Mouse (Mus musculus): ENCODE data around the gene Sf3a2. TPM values are rescaled to one million over a fixed set of nuclear protein-coding genes. Genes with fewer than 3 reads are reported as not detected.
A peak's percentile ranks its signal among the peaks of the same experiment; 100 is the strongest.

Sf3a2 gene
- polyA plus RNA-seq, 1 experiment from 2014 or later: 77.1 TPM

- no peak overlapping the region for H3K4me2 ChIP-seq
- H3K27ac ChIP-seq: no peak overlapping the region
- ATAC-seq (ENCODE audit: low FRiP score): no peak
- peaks cover 15% of the 10 kb centered on the region for H3K36me3 ChIP-seq (replicated peaks)
- H3K27me3 ChIP-seq: no peaks in the 10 kb centered on the region
- H3K9me3 ChIP-seq: no peaks in the 10 kb centered on the region
- H3K9ac ChIP-seq: no peak overlapping the region
- no peak overlapping the region for H3K4me3 ChIP-seq (replicated peaks)
- H3K4me1 ChIP-seq: peaks cover 51% of the 10 kb centered on the region
- WGBS: 93% methylated on average over 4 of the region's 4 CpGs
These were observed 37.1 kb upstream of the Sf3a2 start for GRCm38 (mm10) chr10:80760596-80761524.

- Histone ChIP-seq H3K9ac (no peak overlapping the region), H3K9me3 (no peaks in the 10 kb centered on the region), H3K4me1 (peaks cover 41% of the 10 kb centered on the region), H3K4me2 (no peak overlapping the region), H3K36me3 (replicated peaks) (peaks cover 24% of the 10 kb centered on the region), H3K27ac (no peak overlapping the region), H3K4me3 (replicated peaks) (no peak overlapping the region), H3K27me3 (no peaks in the 10 kb centered on the region)
- no peak for ATAC-seq (ENCODE audit: low FRiP score)
- 81% methylated on average over 3 of the region's 3 CpGs for WGBS
These were observed 36.2 kb upstream of the Sf3a2 start for GRCm38 (mm10) chr10:80761821-80762220.

- H3K4me3 ChIP-seq (replicated peaks): no peak overlapping the region
- no peak for ATAC-seq (ENCODE audit: low FRiP score)
- no peak overlapping the region for H3K9ac ChIP-seq
- 96% methylated on average over 2 of the region's 2 CpGs for WGBS
- H3K27ac ChIP-seq: no peak overlapping the region
- peaks cover 25% of the 10 kb centered on the region; the same call in 1 of the 2 replicates for H3K4me1 ChIP-seq
- H3K36me3 ChIP-seq (replicated peaks): peaks cover 39% of the 10 kb centered on the region
- no peak overlapping the region for H3K4me2 ChIP-seq
- no peaks in the 10 kb centered on the region for H3K27me3 ChIP-seq
- H3K9me3 ChIP-seq: no peaks in the 10 kb centered on the region
These were observed 34.5 kb upstream of the Sf3a2 start for GRCm38 (mm10) chr10:80763502-80763901.

GRCm38 (mm10) chr10:80765746-80766145, 32.3 kb upstream of the Sf3a2 start:
- Histone ChIP-seq H3K36me3 (replicated peaks) (peaks cover 59% of the 10 kb centered on the region), H3K9me3 (no peaks in the 10 kb centered on the region), H3K4me2 (no peak overlapping the region), H3K4me3 (replicated peaks) (no peak overlapping the region), H3K9ac (no peak overlapping the region), H3K27ac (no peak overlapping the region; the same call in 1 of the 2 replicates), H3K27me3 (no peaks in the 10 kb centered on the region), H3K4me1 (peaks cover 10% of the 10 kb centered on the region; the same call in 1 of the 2 replicates)
- no peak for ATAC-seq (ENCODE audit: low FRiP score)
- WGBS: 98% methylated on average over 2 of the region's 2 CpGs

DNA sequence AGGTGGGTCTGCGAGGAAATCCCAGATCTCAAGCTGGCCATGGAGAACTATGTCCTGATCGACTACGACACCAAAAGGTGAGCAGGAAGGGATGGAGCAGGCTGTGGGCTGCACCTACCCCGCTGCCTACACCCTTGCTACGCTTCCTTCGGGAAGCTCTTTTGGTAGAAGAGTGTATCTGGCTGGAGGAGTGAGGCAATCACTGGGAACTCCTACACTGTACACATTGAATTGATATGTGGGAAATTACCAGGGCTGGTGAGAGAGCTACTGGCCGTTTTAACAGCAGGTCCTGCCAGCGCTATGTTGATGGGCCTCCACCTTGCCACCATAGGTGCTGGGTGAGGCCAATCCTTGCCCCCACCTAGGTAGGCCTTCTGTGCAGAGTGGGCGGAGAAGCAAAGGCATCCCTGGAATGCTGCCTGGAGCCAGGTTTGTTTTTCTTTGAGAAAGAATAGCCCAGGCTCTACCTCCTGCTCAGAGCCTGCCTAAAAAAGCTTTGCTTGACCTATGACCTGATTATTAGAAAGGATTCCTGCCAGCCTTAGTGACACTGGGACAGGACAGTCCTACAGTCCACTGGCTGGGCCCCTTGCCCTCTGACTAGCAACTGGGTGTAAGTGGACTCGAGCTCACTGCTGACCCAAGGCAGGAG, 31.7 kb upstream of the Sf3a2 start:
- Histone ChIP-seq H3K27ac (no peak overlapping the region; the same call in 1 of the 2 replicates), H3K36me3 (replicated peaks) (peaks cover 64% of the 10 kb centered on the region), H3K4me3 (replicated peaks) (no peak overlapping the region), H3K4me2 (no peak overlapping the region), H3K9me3 (no peaks in the 10 kb centered on the region), H3K27me3 (no peaks in the 10 kb centered on the region), H3K9ac (no peak overlapping the region), H3K4me1 (peaks cover 5% of the 10 kb centered on the region; the same call in 1 of the 2 replicates)
- no peak for ATAC-seq (ENCODE audit: low FRiP score)
- WGBS: 85% methylated on average over 10 of the region's 10 CpGs

DNA sequence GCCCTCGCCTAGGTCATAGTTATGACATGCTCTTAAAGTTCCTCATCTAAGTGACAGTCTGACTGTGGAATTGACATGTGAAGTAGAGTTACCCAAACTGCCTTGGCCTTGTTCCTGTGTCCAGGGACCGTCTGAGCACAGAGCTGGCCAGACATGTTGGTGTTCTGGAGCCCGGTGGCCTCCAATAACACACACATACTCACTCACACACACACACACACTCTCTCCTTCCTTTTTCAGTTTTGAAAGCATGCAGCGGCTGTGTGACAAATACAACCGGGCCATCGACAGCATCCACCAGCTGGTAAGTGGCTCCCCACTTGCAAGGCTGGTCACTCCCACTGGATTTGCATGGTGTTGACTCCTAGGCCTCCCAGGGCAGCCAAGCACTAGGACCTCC, 29.6 kb upstream of the Sf3a2 start:
- no peaks in the 10 kb centered on the region for H3K27me3 ChIP-seq
- no peak for ATAC-seq (ENCODE audit: low FRiP score)
- no peak overlapping the region for H3K4me2 ChIP-seq
- no peak overlapping the region for H3K4me3 ChIP-seq (replicated peaks)
- no peak overlapping the region for H3K9ac ChIP-seq
- no peaks in the 10 kb centered on the region for H3K9me3 ChIP-seq
- no peak overlapping the region for H3K27ac ChIP-seq
- no peaks in the 10 kb centered on the region for H3K4me1 ChIP-seq
- WGBS: 91% methylated on average over 6 of the region's 6 CpGs
- peaks cover 85% of the 10 kb centered on the region for H3K36me3 ChIP-seq (replicated peaks)

GRCm38 (mm10) chr10:80773816-80774215, 24.2 kb upstream of the Sf3a2 start:
- no peak overlapping the region for H3K4me3 ChIP-seq (replicated peaks)
- no peaks in the 10 kb centered on the region for H3K9me3 ChIP-seq
- 88% methylated on average over 5 of the region's 5 CpGs for WGBS
- no peak overlapping the region for H3K9ac ChIP-seq
- H3K36me3 ChIP-seq (replicated peaks): peaks cover 97% of the 10 kb centered on the region
- no peak for ATAC-seq (ENCODE audit: low FRiP score)
- H3K27me3 ChIP-seq: no peaks in the 10 kb centered on the region
- no peaks in the 10 kb centered on the region for H3K4me1 ChIP-seq
- no peak overlapping the region for H3K4me2 ChIP-seq
- H3K27ac ChIP-seq: no peak overlapping the region; the same call in 1 of the 2 replicates

GRCm38 (mm10) chr10:80774549-80774948, 23.4 kb upstream of the Sf3a2 start:
- H3K9ac ChIP-seq: no peak overlapping the region
- H3K4me2 ChIP-seq: no peak overlapping the region
- H3K9me3 ChIP-seq: no peaks in the 10 kb centered on the region
- ATAC-seq (ENCODE audit: low FRiP score): peak; percentile 69
- H3K4me3 ChIP-seq (replicated peaks): no peak overlapping the region
- no peaks in the 10 kb centered on the region for H3K27me3 ChIP-seq
- H3K4me1 ChIP-seq: no peaks in the 10 kb centered on the region
- 70% methylated on average over 2 of the region's 2 CpGs for WGBS
- H3K36me3 ChIP-seq (replicated peaks): peaks cover 100% of the 10 kb centered on the region
- H3K27ac ChIP-seq: peak overlapping the region; percentile 42; the same call in 1 of the 2 replicates

- Histone ChIP-seq H3K4me2 (no peak overlapping the region), H3K4me3 (replicated peaks) (no peak overlapping the region), H3K4me1 (no peaks in the 10 kb centered on the region), H3K27ac (no peak overlapping the region), H3K36me3 (replicated peaks) (peaks cover 100% of the 10 kb centered on the region), H3K9ac (no peak overlapping the region), H3K9me3 (no peaks in the 10 kb centered on the region), H3K27me3 (no peaks in the 10 kb centered on the region)
- no peak for ATAC-seq (ENCODE audit: low FRiP score)
- 86% methylated on average over 4 of the region's 4 CpGs for WGBS
These were observed 23.0 kb upstream of the Sf3a2 start for GRCm38 (mm10) chr10:80774981-80775380.

GRCm38 (mm10) chr10:80775731-80776130, 22.3 kb upstream of the Sf3a2 start:
- Histone ChIP-seq H3K9me3 (no peaks in the 10 kb centered on the region), H3K9ac (no peak overlapping the region), H3K4me3 (replicated peaks) (no peak overlapping the region), H3K36me3 (replicated peaks) (peaks cover 99% of the 10 kb centered on the region), H3K4me2 (no peak overlapping the region), H3K4me1 (no peaks in the 10 kb centered on the region), H3K27me3 (no peaks in the 10 kb centered on the region), H3K27ac (no peak overlapping the region)
- ATAC-seq (ENCODE audit: low FRiP score): no peak
- 95% methylated on average over 4 of the region's 4 CpGs for WGBS

DNA sequence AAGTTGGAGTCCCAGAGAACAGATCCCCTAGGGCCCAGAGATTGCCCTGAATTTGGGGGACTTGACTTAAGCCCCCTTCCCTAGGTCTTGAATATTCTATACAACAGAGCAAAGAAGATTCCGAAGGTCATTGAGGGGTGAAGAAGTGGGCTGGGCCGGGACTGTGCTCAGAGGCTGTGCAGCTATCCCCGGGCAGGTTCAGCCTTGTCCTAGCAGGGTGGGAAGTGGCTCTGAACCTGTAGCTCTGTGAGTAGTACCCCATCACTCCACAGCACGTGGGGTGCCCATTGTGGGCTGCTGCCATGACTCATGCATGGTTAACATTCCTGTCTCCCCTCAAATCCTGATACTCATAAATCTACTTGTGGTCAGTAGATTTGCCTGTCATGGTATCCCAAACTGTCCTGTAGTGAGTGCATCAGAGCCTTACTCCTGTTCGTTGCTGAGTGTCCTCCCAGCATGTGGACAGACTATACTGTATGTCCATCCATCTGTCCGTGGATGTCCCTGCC, 21.6 kb upstream of the Sf3a2 start:
- ATAC-seq (ENCODE audit: low FRiP score): no peak
- no peak overlapping the region for H3K4me2 ChIP-seq
- H3K4me3 ChIP-seq (replicated peaks): no peak overlapping the region
- no peak overlapping the region for H3K27ac ChIP-seq
- no peaks in the 10 kb centered on the region for H3K4me1 ChIP-seq
- no peaks in the 10 kb centered on the region for H3K9me3 ChIP-seq
- no peaks in the 10 kb centered on the region for H3K27me3 ChIP-seq
- H3K9ac ChIP-seq: no peak overlapping the region
- WGBS: 90% methylated on average over 6 of the region's 6 CpGs
- peaks cover 99% of the 10 kb centered on the region for H3K36me3 ChIP-seq (replicated peaks)

- peaks cover 99% of the 10 kb centered on the region for H3K36me3 ChIP-seq (replicated peaks)
- ATAC-seq (ENCODE audit: low FRiP score): no peak
- WGBS: 98% methylated on average over 5 of the region's 5 CpGs
These were observed 20.9 kb upstream of the Sf3a2 start for GRCm38 (mm10) chr10:80777123-80777522.

More at GRCm38 (mm10) chr10:80777123-80777522, 20.9 kb upstream of the Sf3a2 start:
- Histone ChIP-seq H3K27me3 (no peaks in the 10 kb centered on the region), H3K9ac (no peak overlapping the region), H3K4me1 (no peaks in the 10 kb centered on the region), H3K27ac (no peak overlapping the region), H3K9me3 (no peaks in the 10 kb centered on the region), H3K4me3 (replicated peaks) (no peak overlapping the region), H3K4me2 (no peak overlapping the region)
